Mouse (Mus musculus): Measurements from ENCODE around the gene Ldb1. TPM values are rescaled to one million over a fixed set of nuclear protein-coding genes. Genes with fewer than 3 reads are reported as not detected.
A peak's percentile ranks its signal among the peaks of the same experiment; 100 is the strongest.

Gene Ldb1
- polyA plus RNA-seq, 1 experiment from 2014 or later, result 97.6 TPM

GRCm38 (mm10) chr19:46050462-46050861 lies 5.4 kb upstream of the Ldb1 start:
- no peak overlapping the region for H3K27ac ChIP-seq (replicated peaks; ENCODE audit: low read depth, low read length)
- no peaks in the 10 kb centered on the region for H3K27me3 ChIP-seq (ENCODE audit: control insufficient read depth, insufficient read depth, low read length)
- H3K9ac ChIP-seq (ENCODE audit: low read length), result no peak overlapping the region
- DNase-seq (ENCODE audit: low spot score) (no peak), ATAC-seq (ENCODE audit: insufficient number of reproducible peaks, low FRiP score, low TSS enrichment, low read depth) (no peak)
- H3K9me3 ChIP-seq (ENCODE audit: control insufficient read depth, low read length), result no peaks in the 10 kb centered on the region
- 75% methylated on average over 2 of the region's 2 CpGs for WGBS
- peaks cover 4% of the 10 kb centered on the region for H3K4me1 ChIP-seq (ENCODE audit: control insufficient read depth, insufficient read depth, low read length)
- H3K36me3 ChIP-seq (ENCODE audit: control insufficient read depth, insufficient read depth, low read length), result no peaks in the 10 kb centered on the region
- no peak overlapping the region for H3K4me3 ChIP-seq (ENCODE audit: low read depth, low read length)
- H3K4me2 ChIP-seq (ENCODE audit: low read depth, severe bottlenecking), result no peak overlapping the region

GRCm38 (mm10) chr19:46049129-46049528 lies 4.1 kb upstream of the Ldb1 start:
- Histone ChIP-seq H3K9ac (ENCODE audit: low read length) (no peak overlapping the region), H3K27ac (replicated peaks; ENCODE audit: low read depth, low read length) (no peak overlapping the region), H3K9me3 (ENCODE audit: control insufficient read depth, low read length) (no peaks in the 10 kb centered on the region), H3K27me3 (ENCODE audit: control insufficient read depth, insufficient read depth, low read length) (no peaks in the 10 kb centered on the region), H3K4me2 (ENCODE audit: low read depth, severe bottlenecking) (no peak overlapping the region), H3K36me3 (ENCODE audit: control insufficient read depth, insufficient read depth, low read length) (no peaks in the 10 kb centered on the region), H3K4me3 (ENCODE audit: low read depth, low read length) (no peak overlapping the region), H3K4me1 (ENCODE audit: control insufficient read depth, insufficient read depth, low read length) (peaks cover 5% of the 10 kb centered on the region)
- no peak for ATAC-seq (ENCODE audit: insufficient number of reproducible peaks, low FRiP score, low TSS enrichment, low read depth)
- whole genome bisulfite sequencing, result 64% methylated on average over 4 of the region's 4 CpGs
- DNase-seq (ENCODE audit: low spot score), result no peak

- ATAC-seq (ENCODE audit: insufficient number of reproducible peaks, low FRiP score, low TSS enrichment, low read depth) (no peak), DNase-seq (ENCODE audit: low spot score) (no peak)
- Histone ChIP-seq H3K4me1 (ENCODE audit: control insufficient read depth, insufficient read depth, low read length) (peaks cover 18% of the 10 kb centered on the region), H3K9me3 (ENCODE audit: control insufficient read depth, low read length) (no peaks in the 10 kb centered on the region), H3K27me3 (ENCODE audit: control insufficient read depth, insufficient read depth, low read length) (no peaks in the 10 kb centered on the region), H3K4me3 (ENCODE audit: low read depth, low read length) (no peak overlapping the region), H3K36me3 (ENCODE audit: control insufficient read depth, insufficient read depth, low read length) (no peaks in the 10 kb centered on the region), H3K9ac (ENCODE audit: low read length) (no peak overlapping the region), H3K27ac (replicated peaks; ENCODE audit: low read depth, low read length) (no peak overlapping the region), H3K4me2 (ENCODE audit: low read depth, severe bottlenecking) (no peak overlapping the region)
- 31% methylated on average over 2 of the region's 2 CpGs for WGBS
Observed at GRCm38 (mm10) chr19:46047426-46047825, 2.4 kb upstream of the Ldb1 start.

- Histone ChIP-seq H3K4me1 (ENCODE audit: control insufficient read depth, insufficient read depth, low read length) (peaks cover 24% of the 10 kb centered on the region), H3K9ac (ENCODE audit: low read length) (no peak overlapping the region), H3K36me3 (ENCODE audit: control insufficient read depth, insufficient read depth, low read length) (no peaks in the 10 kb centered on the region), H3K27ac (replicated peaks; ENCODE audit: low read depth, low read length) (0 out of 2 replicates have a peak overlapping the region, but pooled peaks have one; percentile 33), H3K4me2 (ENCODE audit: low read depth, severe bottlenecking) (peak overlapping the region; percentile 7; the same call in 1 of the 2 replicates), H3K9me3 (ENCODE audit: control insufficient read depth, low read length) (no peaks in the 10 kb centered on the region), H3K27me3 (ENCODE audit: control insufficient read depth, insufficient read depth, low read length) (no peaks in the 10 kb centered on the region), H3K4me3 (ENCODE audit: low read depth, low read length) (no peak overlapping the region)
- WGBS, result 7% methylated on average over 10 of the region's 10 CpGs
- ATAC-seq (ENCODE audit: insufficient number of reproducible peaks, low FRiP score, low TSS enrichment, low read depth) (no peak), DNase-seq (ENCODE audit: low spot score) (no peak)
Observed at GRCm38 (mm10) chr19:46046621-46047025, 1.6 kb upstream of the Ldb1 start.

- peak overlapping the region; percentile 78 for H3K4me3 ChIP-seq (ENCODE audit: low read depth, low read length)
- H3K4me1 ChIP-seq (ENCODE audit: control insufficient read depth, insufficient read depth, low read length), result peaks cover 29% of the 10 kb centered on the region
- 0% methylated on average over 7 of the region's 7 CpGs for WGBS
Observed at GRCm38 (mm10) chr19:46045696-46046311, 790 bp upstream of the Ldb1 start.

GRCm38 (mm10) chr19:46044271-46044992 lies 582 bp downstream of the Ldb1 start, which contains the start of gene Pprc1:
Gene Pprc1 (plus strand): TSS chr19:46044886.
- Histone ChIP-seq H3K4me1 (ENCODE audit: control insufficient read depth, insufficient read depth, low read length) (peaks cover 38% of the 10 kb centered on the region), H3K27me3 (ENCODE audit: control insufficient read depth, insufficient read depth, low read length) (no peaks in the 10 kb centered on the region), H3K27ac (replicated peaks; ENCODE audit: low read depth, low read length) (peak within 1 kb of the TSS; percentile 95), H3K4me3 (ENCODE audit: low read depth, low read length) (peak within 1 kb of the TSS; percentile 78), H3K36me3 (ENCODE audit: control insufficient read depth, insufficient read depth, low read length) (no peaks in the 10 kb centered on the region), H3K9me3 (ENCODE audit: control insufficient read depth, low read length) (no peaks in the 10 kb centered on the region), H3K4me2 (ENCODE audit: low read depth, severe bottlenecking) (peak within 1 kb of the TSS; percentile 47), H3K9ac (ENCODE audit: low read length) (peak within 1 kb of the TSS; percentile 97)
- WGBS, result under 1% methylated on average over 32 of the region's 34 CpGs
- peak; percentile 57 for DNase-seq (ENCODE audit: low spot score)
- peak; percentile 8; the same call in 1 of the 2 replicates for ATAC-seq (ENCODE audit: insufficient number of reproducible peaks, low FRiP score, low TSS enrichment, low read depth)

More at GRCm38 (mm10) chr19:46045696-46046311, 790 bp upstream of the Ldb1 start:
- peak overlapping the region; percentile 94 for H3K27ac ChIP-seq (replicated peaks; ENCODE audit: low read depth, low read length)
- H3K4me2 ChIP-seq (ENCODE audit: low read depth, severe bottlenecking), result peak overlapping the region; percentile 47
- no peaks in the 10 kb centered on the region for H3K27me3 ChIP-seq (ENCODE audit: control insufficient read depth, insufficient read depth, low read length)
- peak overlapping the region; percentile 97 for H3K9ac ChIP-seq (ENCODE audit: low read length)
- ATAC-seq (ENCODE audit: insufficient number of reproducible peaks, low FRiP score, low TSS enrichment, low read depth) (peak; percentile 27), DNase-seq (ENCODE audit: low spot score) (peak; percentile 63)
- H3K9me3 ChIP-seq (ENCODE audit: control insufficient read depth, low read length), result no peaks in the 10 kb centered on the region
- no peaks in the 10 kb centered on the region for H3K36me3 ChIP-seq (ENCODE audit: control insufficient read depth, insufficient read depth, low read length)

GRCm38 (mm10) chr19:46043380-46043779 lies 1.6 kb downstream of the Ldb1 start:
- Histone ChIP-seq H3K27me3 (ENCODE audit: control insufficient read depth, insufficient read depth, low read length) (no peaks in the 10 kb centered on the region), H3K9me3 (ENCODE audit: control insufficient read depth, low read length) (no peaks in the 10 kb centered on the region), H3K9ac (ENCODE audit: low read length) (no peak overlapping the region), H3K27ac (replicated peaks; ENCODE audit: low read depth, low read length) (peak overlapping the region; percentile 95), H3K36me3 (ENCODE audit: control insufficient read depth, insufficient read depth, low read length) (no peaks in the 10 kb centered on the region), H3K4me1 (ENCODE audit: control insufficient read depth, insufficient read depth, low read length) (peaks cover 38% of the 10 kb centered on the region), H3K4me3 (ENCODE audit: low read depth, low read length) (peak overlapping the region; percentile 78), H3K4me2 (ENCODE audit: low read depth, severe bottlenecking) (peak overlapping the region; percentile 47)
- DNase-seq (ENCODE audit: low spot score) (no peak), ATAC-seq (ENCODE audit: insufficient number of reproducible peaks, low FRiP score, low TSS enrichment, low read depth) (no peak)
- 64% methylated on average over 7 of the region's 7 CpGs for WGBS

GRCm38 (mm10) chr19:46042476-46043011 lies 2.5 kb downstream of the Ldb1 start:
- Histone ChIP-seq H3K27me3 (ENCODE audit: control insufficient read depth, insufficient read depth, low read length) (no peaks in the 10 kb centered on the region), H3K4me3 (ENCODE audit: low read depth, low read length) (peak overlapping the region; percentile 27), H3K36me3 (ENCODE audit: control insufficient read depth, insufficient read depth, low read length) (no peaks in the 10 kb centered on the region), H3K9ac (ENCODE audit: low read length) (peak overlapping the region; percentile 56), H3K4me1 (ENCODE audit: control insufficient read depth, insufficient read depth, low read length) (peaks cover 42% of the 10 kb centered on the region), H3K27ac (replicated peaks; ENCODE audit: low read depth, low read length) (peak overlapping the region; percentile 95), H3K4me2 (ENCODE audit: low read depth, severe bottlenecking) (peak overlapping the region; percentile 47), H3K9me3 (ENCODE audit: control insufficient read depth, low read length) (no peaks in the 10 kb centered on the region)
- ATAC-seq (ENCODE audit: insufficient number of reproducible peaks, low FRiP score, low TSS enrichment, low read depth) (peak; percentile 45), DNase-seq (ENCODE audit: low spot score) (peak; percentile 70)
- 8% methylated on average over 6 of the region's 6 CpGs for WGBS
